In the genomic region with DNA sequence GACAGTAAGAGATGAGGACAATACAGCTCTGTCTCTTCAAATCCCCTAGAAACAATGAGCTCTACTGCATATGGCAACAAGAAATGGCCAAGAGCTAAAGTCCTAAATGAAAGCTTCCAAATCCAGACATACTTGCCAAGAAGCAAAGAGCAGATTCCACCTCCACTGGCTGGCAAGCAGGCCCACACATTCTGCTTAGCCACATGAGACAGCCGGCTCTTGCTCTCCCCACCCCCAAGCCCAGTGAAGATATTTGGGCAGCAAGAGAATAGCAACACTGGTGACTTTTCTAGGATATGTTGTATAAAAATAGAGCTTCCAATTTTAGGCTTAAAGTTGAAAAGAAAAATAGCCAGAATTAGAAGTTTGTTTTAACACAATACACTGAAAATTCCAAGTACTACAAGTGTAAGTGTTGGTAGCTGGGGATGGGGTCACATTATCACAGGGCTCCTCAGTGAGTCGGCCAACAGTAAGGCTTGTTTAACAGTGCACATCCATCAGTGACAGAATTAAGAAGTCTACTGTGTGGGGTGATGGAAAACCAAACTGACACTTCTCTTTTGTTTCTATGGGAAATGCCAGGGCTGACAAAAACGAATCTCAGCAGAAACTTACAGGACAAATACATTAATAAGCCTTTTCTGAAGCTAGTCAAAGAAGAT, we compare ENCODE assay signal across 10 mouse cellular contexts. TPM values are rescaled to one million over a fixed set of nuclear protein-coding genes. Genes with fewer than 3 reads are reported as not detected.
DNase-seq lines count a peak whose midpoint lies in the region; TF ChIP-seq lines count a peak whose summit lies in the region.
"Had no signal": no experiment of that assay in that cellular context is flagged by ENCODE, and none has a peak within 500 bp of the region (broad histone marks: within the 10 kb centered on the region; RNA-seq: fewer than 3 reads in every experiment).

No protein-coding gene starts in this region.

- H3ac ChIP-seq in myocyte (ENCODE audit: control insufficient read depth, insufficient read length), result no peak overlapping the region

- 89% methylated on average over 3 of the region's 3 CpGs for WGBS in thymus, adult 2 months

- no peak for TF ChIP-seq POLR2A in myocyte (IDR thresholded peaks at IDR 0.05; ENCODE audit: insufficient read length, low read depth)
- no peak for TF ChIP-seq POLR2A in thymus, adult 2 months (IDR thresholded peaks at IDR 0.05; ENCODE audit: control insufficient read depth, extremely low read depth, insufficient read depth, low read length, poor library complexity)

- H3K27ac ChIP-seq in thymus, adult 2 months (ENCODE audit: control insufficient read depth, insufficient read depth, low read length), result no peak overlapping the region
- H3K27ac ChIP-seq: forebrain, embryonic 13.5 days; neural tube, embryonic 13.5 days had no signal

- peaks cover 5% of the 10 kb centered on the region for H3K36me3 ChIP-seq in myocyte (ENCODE audit: control insufficient read depth, insufficient read depth)
- H3K36me3 ChIP-seq in thymus, adult 2 months (ENCODE audit: control insufficient read depth, insufficient read depth, low read length), result no peaks in the 10 kb centered on the region

- no peak for TF ChIP-seq CTCF in thymus, adult 2 months (IDR thresholded peaks at IDR 0.05; ENCODE audit: borderline replicate concordance, control insufficient read depth, extremely low read depth, insufficient read depth, low read length, poor library complexity)

- H3K4me2 ChIP-seq in myocyte (ENCODE audit: low read depth), result peak overlapping the region; percentile 41
- H3K4me2 ChIP-seq: forebrain, embryonic 13.5 days; neural tube, embryonic 13.5 days had no signal

- H3K79me2 ChIP-seq in myocyte (ENCODE audit: control insufficient read depth, insufficient read depth), result peaks cover 53% of the 10 kb centered on the region

- no peak overlapping the region for H3K4me3 ChIP-seq in myocyte
- H3K4me3 ChIP-seq in thymus, adult 2 months (ENCODE audit: control insufficient read depth, insufficient read depth, low read length), result no peak overlapping the region
- H3K4me3 ChIP-seq: forebrain, embryonic 13.5 days; neural tube, embryonic 13.5 days had no signal

- H3K4me1 ChIP-seq in thymus, adult 2 months (replicated peaks; ENCODE audit: control insufficient read depth, insufficient read depth, low read length), result no peaks in the 10 kb centered on the region
- H3K4me1 ChIP-seq: forebrain, embryonic 13.5 days; neural tube, embryonic 13.5 days had no signal

- DNase-seq in layer of hippocampus, adult 11-12 months (ENCODE audit: low spot score), result peak; percentile 44
- no peak for DNase-seq in layer of hippocampus, adult 9-10 months (ENCODE audit: low spot score)
- DNase-seq in cerebellum, adult 8-10 months, result peak; percentile 21
- DNase-seq in kidney, adult 8-10 months, result peak; percentile 78 to 87
- no peak for DNase-seq in embryo, embryonic 9.5 days (ENCODE audit: extremely low spot score)
- no peak for DNase-seq in thymus, adult 2 months
- DNase-seq in adrenal gland, postnatal 4 days (ENCODE audit: low spot score in 2 of 2), result no peak

- no peaks in the 10 kb centered on the region for H3K27me3 ChIP-seq in myocyte (ENCODE audit: control insufficient read depth, insufficient read depth, insufficient read length)
- H3K27me3 ChIP-seq in thymus, adult 2 months (ENCODE audit: control insufficient read depth, insufficient read depth, low read length), result no peaks in the 10 kb centered on the region
- H3K27me3 ChIP-seq: forebrain, embryonic 13.5 days; neural tube, embryonic 13.5 days had no signal

TF ChIP-seq in myocyte, 11 proteins besides CTCF, POLR2A, EP300 and RAD21:
- peak in 1 of 3 experiments; percentile 27 for TF ChIP-seq MYOG (IDR thresholded peaks at IDR 0.05; ENCODE audit: control insufficient read depth in 1 of 3, insufficient read depth in 1 of 3, insufficient read length in 2 of 3, low read depth in 2 of 3)
- peak in 1 of 3 experiments; percentile 24 for TF ChIP-seq MYOD1 (IDR thresholded peaks at IDR 0.05; ENCODE audit: control insufficient read depth in 1 of 3, insufficient read length in 2 of 3, low read depth in 2 of 3)
- TF ChIP-seq USF1 (IDR thresholded peaks at IDR 0.05; ENCODE audit: low read depth), result no peak
- TF ChIP-seq POLR2AphosphoS2 (IDR thresholded peaks at IDR 0.05; ENCODE audit: insufficient read length, low read depth), result no peak

RNA-seq across cellular contexts. Expression of a gene that starts 19.8 kb away (rescaled TPM):
- polyA plus RNA-seq in myocyte (2012; fragmentation: generic; extraction: Trizol), result 5.2 TPM
- 1.1 and 1.9 TPM in 2 replicates for polyA plus RNA-seq in thymus, adult 2 months (2012; rRNA removed)
- total RNA-seq in adrenal gland, postnatal 4 days (2021), result 1 to 10 TPM; 3.3 to 4.5 TPM

RNA-seq across cellular contexts. Expression of a gene that starts 20.2 kb away (rescaled TPM):
- polyA plus RNA-seq in myocyte (2012; fragmentation: generic; extraction: Trizol), result 8.8 TPM
- 4.6 and 4.9 TPM in 2 replicates for polyA plus RNA-seq in thymus, adult 2 months (2012; rRNA removed)
- total RNA-seq in adrenal gland, postnatal 4 days (2021), result 10 to 100 TPM; 18.3 to 24.4 TPM

Comparison
In these comparisons a context has a peak if more than half of its experiments do, and no peak if none do; other contexts are left out.
1. DNase-seq: peak in layer of hippocampus, adult 11-12 months (single experiment), cerebellum, adult 8-10 months (single experiment) and kidney, adult 8-10 months (2 of 2); none in layer of hippocampus, adult 9-10 months (single experiment), embryo, embryonic 9.5 days (single experiment), thymus, adult 2 months (single experiment) and adrenal gland, postnatal 4 days (0 of 2).